Mouse (Mus musculus): Measurements from ENCODE around the gene Iah1. TPM values are rescaled to one million over a fixed set of nuclear protein-coding genes. Genes with fewer than 3 reads are reported as not detected.
A peak's percentile ranks its signal among the peaks of the same experiment; 100 is the strongest.

Iah1 gene
- 10 to 100 TPM; 23.0 to 23.3 TPM for total RNA-seq (2021)
- long read RNA-seq, experiment 1, transcript Iah1-201 (6 exons, 1,141 nt) = major isoform, 29 of 36 reads
- long read RNA-seq, experiment 1, partial matches to known transcripts = 1 of 36 reads
- long read RNA-seq, experiment 1, other reads (novel, unspliced or antisense) = 6 of 36 reads
- long read RNA-seq, experiment 2, transcript Iah1-201 (6 exons, 1,141 nt) = major isoform, 17 of 28 reads
- long read RNA-seq, experiment 2, partial matches to known transcripts = 1 of 28 reads
- long read RNA-seq, experiment 2, other reads (novel, unspliced or antisense) = 10 of 28 reads

GRCm38 (mm10) chr12:21315923-21316868, at the start of gene Iah1:
Gene Iah1, plus strand, starts transcription at chr12:21316389.
- intact Hi-C loops (cut with DNase I) = loop anchor here (5.0 kb wide), 1 partner anchor 56 kb away; the partner anchor contains the start of gene Adam17
- peak; percentile 87 to 88 for DNase-seq

GRCm38 (mm10) chr12:21266784-21267098, 49.4 kb upstream of the Iah1 start:
- DNase-seq = no peak
- intact Hi-C loops (cut with DNase I) = loop anchor here (5.0 to 10.0 kb wide), 2 partner anchors 152 to 189 kb away; no protein-coding TSS in a partner anchor

GRCm38 (mm10) chr12:21268083-21268616, 48.0 kb upstream of the Iah1 start:
- intact Hi-C loops (cut with DNase I) = loop anchor here (5.0 to 10.0 kb wide), 2 partner anchors 153 to 191 kb away; no protein-coding TSS in a partner anchor
- DNase-seq = no peak

GRCm38 (mm10) chr12:21274446-21274845, 41.7 kb upstream of the Iah1 start:
- intact Hi-C loops (cut with DNase I) = no loop called here
- DNase-seq = no peak

- no peak for DNase-seq
- intact Hi-C loops (cut with DNase I) = no loop called here
Observed at GRCm38 (mm10) chr12:21277352-21277864, 38.8 kb upstream of the Iah1 start.

- DNase-seq = no peak
- intact Hi-C loops (cut with DNase I) = no loop called here
Observed at GRCm38 (mm10) chr12:21284761-21285441, 31.3 kb upstream of the Iah1 start, which contains the start of gene Cpsf3. Gene Cpsf3, plus strand, starts transcription at chr12:21285391.

GRCm38 (mm10) chr12:21285508-21286242, 30.5 kb upstream of the Iah1 start:
- intact Hi-C loops (cut with DNase I) = no loop called here
- DNase-seq = no peak

- intact Hi-C loops (cut with DNase I) = no loop called here
- peak; percentile 99 to 100 for DNase-seq
Observed at GRCm38 (mm10) chr12:21286243-21286622, 30.0 kb upstream of the Iah1 start, which contains the start of gene Itgb1bp1. Gene Itgb1bp1, minus strand, starts transcription at chr12:21286284.

- DNase-seq = no peak
- intact Hi-C loops (cut with DNase I) = no loop called here
Observed at GRCm38 (mm10) chr12:21286712-21287650, 29.2 kb upstream of the Iah1 start.

- DNase-seq = no peak
- intact Hi-C loops (cut with DNase I) = loop anchor here (2.0 kb wide), 1 partner anchor 84 kb away; the partner anchor contains the start of gene Adam17
Observed at GRCm38 (mm10) chr12:21288716-21289395, 27.3 kb upstream of the Iah1 start.

- intact Hi-C loops (cut with DNase I) = loop anchor here (2.0 kb wide), 1 partner anchor 83 kb away; the partner anchor contains the start of gene Adam17
- DNase-seq = no peak
Observed at GRCm38 (mm10) chr12:21289651-21290050, 26.5 kb upstream of the Iah1 start.

GRCm38 (mm10) chr12:21298856-21299255, 17.3 kb upstream of the Iah1 start:
- no peak for DNase-seq
- intact Hi-C loops (cut with DNase I) = no loop called here

GRCm38 (mm10) chr12:21301324-21301723, 14.9 kb upstream of the Iah1 start:
- peak; percentile 24 to 25 for DNase-seq
- intact Hi-C loops (cut with DNase I) = no loop called here

- DNase-seq = no peak
- intact Hi-C loops (cut with DNase I) = no loop called here
Observed at GRCm38 (mm10) chr12:21301932-21302331, 14.3 kb upstream of the Iah1 start.

GRCm38 (mm10) chr12:21302361-21302783, 13.8 kb upstream of the Iah1 start:
- no peak for DNase-seq
- intact Hi-C loops (cut with DNase I) = no loop called here

- DNase-seq = no peak
- intact Hi-C loops (cut with DNase I) = no loop called here
Observed at GRCm38 (mm10) chr12:21305741-21306140, 10.4 kb upstream of the Iah1 start.

GRCm38 (mm10) chr12:21306721-21307120, 9.5 kb upstream of the Iah1 start:
- intact Hi-C loops (cut with DNase I) = no loop called here
- no peak for DNase-seq

GRCm38 (mm10) chr12:21312201-21312600, 4.0 kb upstream of the Iah1 start:
- intact Hi-C loops (cut with DNase I) = no loop called here
- no peak for DNase-seq

Data from heart, postnatal 14 days (tissue).